Mouse (Mus musculus) kidney, postnatal 4 days (tissue): ENCODE results near the gene Eef1akmt3.
A peak's percentile ranks its signal among the peaks of the same experiment; 100 is the strongest.
"Not testable (repeated sequence)": the region's sequence is repeated elsewhere in the genome, so short reads cannot be mapped to it uniquely, and the experiment has no call there.

Experiments
- DNase-seq, 2 experiments: peaks; one replicate each; pipeline ENCODE4 v3.0.0; 2021; ENCODE audit warnings: mixed read lengths in 2 of 2

Gene Eef1akmt3

DNA sequence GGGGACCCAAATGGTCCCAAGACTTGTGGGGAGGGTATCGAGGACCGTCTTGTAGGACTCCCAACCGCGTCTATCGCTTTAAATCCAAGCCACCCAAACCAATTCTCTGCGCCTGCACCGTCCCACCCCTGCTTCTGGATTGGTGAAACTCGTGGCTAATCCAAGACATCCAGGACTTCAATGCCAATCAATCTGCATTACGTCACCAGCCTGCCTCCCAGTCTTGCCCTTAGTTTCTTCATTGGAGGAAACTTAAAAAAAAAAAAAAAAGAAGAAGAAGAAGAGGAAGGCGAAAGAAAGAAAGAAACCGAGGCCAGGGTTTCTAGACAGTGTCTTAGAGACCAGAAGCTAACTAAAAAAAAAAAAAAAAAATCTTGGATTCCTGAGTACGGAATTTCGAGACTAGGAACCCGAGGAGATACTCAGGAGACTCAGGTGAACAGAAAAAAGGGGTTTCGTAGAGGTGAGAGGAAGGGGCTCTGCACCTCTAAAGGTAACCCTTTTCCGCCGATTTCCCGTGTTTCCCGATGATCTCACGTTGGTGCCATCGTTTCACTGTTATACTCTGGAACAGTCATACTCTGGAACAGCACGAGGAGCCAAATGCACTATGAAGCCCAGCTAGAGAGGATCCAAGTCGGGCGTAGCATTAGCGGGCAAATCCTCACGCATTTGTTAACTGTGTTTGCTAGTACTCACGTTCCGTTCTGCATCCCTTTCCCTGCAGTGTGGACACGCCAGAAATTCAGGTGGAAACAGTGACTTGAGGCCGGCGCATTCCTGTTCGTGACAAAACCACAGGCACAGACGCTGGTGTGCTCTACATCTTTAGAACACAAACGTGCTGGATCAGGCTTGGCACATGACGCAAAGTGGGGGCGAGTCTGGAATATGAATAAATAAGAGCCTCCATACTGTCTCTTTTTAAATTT lies 29.1 kb upstream of the Eef1akmt3 start, which contains the start of gene Tspan31:
Gene Tspan31, minus strand, starts transcription at position 75 of the 932 bp plus-strand sequence.
- peak; percentile 88 to 93 for DNase-seq

DNA sequence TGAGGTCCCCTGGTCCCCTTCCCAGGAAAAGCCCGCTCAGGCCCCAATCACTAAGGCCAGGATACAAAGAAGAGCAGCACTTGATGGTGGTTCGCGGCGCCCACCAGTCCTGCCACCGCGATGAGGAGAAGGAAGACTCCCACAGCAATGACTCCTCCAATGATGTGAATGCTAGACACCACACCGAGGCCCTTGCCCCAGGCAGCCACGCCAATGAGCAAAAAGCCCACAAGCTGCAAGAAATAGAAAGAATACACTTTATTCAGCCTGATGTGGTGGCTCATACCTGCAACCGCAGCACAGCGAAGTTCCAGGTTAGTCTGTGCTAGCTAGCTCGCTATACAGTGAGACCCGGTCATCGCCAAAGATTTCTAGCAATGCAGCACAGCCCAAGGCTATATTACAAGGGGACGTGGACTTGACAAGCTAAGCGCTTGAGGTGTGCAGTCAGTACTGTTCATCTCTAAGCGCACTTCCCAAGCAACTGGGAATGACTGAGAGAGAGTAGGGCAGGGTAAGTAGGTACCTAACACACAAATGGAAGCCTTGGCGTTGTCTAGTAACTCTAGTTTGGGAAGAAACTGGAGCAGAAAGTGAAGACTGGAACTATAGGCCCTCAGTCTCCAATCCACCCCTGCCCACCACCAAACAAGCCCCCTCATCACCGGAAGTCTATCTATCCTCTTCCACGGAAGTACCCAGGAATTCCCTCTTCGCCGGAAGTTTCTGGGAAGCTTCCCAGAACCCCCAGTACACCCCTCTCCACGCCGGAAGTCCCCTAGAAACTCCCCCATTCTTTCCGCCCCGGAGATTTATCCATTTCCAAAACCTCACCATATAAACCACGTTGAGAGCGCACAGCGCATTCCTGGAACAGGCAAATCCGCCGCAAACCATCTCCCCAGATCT lies 28.2 kb upstream of the Eef1akmt3 start:
- no peak for DNase-seq

DNA sequence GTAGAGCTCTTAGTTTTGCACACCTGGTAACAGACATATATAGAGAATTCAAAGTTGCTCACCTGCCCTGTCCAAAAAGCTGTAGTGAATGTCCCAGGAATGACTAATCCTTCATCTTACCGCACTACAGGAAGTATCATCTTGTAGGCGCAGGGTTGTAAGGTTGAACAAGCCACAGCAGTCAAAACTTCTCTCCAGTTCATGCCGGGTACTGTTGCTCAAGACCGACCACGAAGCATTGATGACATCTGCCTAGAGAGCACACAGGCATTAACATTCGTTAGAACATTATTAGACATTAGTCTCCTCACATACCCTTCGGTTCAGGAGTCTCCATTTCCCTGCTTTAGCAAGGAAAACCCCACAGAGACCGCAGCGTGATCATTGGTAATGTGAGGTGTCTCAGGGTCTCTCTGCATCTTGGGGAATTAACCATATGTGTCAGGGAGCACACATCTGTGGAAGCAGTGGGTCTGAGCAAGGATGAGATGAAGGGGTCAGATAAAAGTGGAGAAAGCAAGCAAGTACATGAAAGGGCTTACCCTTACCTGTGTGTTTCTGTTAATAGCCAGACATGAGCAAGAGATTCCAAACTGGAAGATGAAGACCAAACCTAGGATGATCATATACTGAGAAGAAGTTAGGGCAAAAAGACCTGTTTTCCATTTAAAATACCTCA lies 27.2 kb upstream of the Eef1akmt3 start:
- DNase-seq = no peak

DNA sequence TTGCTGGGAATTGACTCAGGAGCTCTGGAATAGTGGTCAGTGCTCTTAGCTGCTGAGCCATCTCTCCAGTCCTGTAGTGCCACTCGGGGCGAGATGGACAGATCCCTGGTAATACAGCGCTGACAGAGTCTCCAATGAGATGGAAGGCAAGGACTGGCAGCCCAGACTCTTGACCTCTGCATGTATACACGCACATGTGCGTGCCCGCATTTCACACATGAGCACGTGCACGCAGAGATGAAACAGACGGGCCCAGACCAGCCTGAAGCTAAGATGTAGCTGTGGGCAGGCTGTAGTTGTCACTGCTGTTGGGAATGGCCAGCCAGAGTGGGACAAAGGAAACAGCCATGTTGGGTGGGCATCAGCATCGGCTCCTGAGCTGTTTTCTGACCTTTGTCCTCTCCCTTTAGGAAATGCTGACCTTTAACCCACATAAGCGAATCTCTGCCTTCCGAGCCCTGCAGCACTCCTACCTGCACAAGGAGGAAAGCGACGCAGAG lies 25.3 kb upstream of the Eef1akmt3 start:
- no peak for DNase-seq

DNA sequence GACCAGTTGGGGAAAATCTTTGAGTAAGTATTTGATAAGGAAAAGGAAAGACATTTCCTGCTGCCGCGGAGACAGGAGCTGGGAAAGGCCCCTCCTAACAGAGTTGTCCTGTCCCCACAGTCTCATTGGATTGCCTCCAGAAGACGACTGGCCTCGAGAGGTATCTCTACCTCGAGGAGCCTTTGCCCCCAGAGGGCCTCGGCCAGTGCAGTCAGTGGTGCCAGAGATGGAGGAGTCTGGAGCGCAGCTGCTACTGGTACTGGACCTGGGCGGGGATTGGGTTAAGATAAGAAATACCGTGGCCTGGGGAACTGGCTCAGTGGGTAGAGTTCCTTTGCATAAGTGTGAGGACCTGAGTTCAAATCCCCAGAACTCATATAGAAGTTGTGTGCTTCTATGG lies 24.7 kb upstream of the Eef1akmt3 start:
- DNase-seq = no peak

DNA sequence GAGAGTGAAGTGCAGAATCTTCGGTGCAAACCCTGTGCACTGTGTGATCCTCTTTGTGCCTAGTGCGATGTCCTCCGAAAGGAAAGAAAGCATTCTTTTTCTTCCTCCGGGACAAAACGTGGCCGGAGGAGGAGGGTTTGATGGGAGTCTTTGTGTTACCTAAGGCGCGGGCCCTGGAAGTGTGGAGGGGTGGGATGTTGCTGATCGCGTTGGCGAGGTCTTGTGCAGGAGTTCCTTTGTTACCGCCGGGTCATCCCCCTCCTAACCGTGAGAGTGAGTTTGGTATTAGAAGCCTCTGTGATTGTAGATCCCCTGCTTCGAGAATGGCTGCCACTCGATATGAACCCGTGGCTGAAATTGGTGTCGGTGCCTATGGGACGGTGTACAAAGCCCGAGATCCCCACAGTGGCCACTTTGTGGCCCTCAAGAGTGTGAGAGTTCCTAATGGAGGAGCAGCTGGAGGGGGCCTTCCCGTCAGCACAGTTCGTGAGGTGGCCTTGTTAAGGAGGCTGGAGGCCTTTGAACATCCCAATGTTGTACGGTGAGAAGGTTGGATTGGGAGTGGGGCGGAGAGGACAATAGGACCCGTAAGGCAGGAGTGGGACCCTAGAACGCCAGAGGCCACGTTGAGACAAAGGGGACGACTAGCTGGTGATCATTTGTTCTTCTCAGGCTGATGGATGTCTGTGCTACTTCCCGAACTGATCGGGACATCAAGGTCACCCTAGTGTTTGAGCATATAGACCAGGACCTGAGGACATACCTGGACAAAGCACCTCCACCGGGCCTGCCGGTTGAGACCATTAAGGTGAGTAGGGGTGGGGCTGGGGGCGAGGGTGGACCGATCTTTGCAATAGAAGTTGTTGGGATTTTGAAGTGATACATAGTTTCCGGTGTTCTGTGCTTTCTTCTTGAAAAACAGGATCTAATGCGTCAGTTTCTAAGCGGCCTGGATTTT lies 22.9 kb upstream of the Eef1akmt3 start:
- DNase-seq = no peak

DNA sequence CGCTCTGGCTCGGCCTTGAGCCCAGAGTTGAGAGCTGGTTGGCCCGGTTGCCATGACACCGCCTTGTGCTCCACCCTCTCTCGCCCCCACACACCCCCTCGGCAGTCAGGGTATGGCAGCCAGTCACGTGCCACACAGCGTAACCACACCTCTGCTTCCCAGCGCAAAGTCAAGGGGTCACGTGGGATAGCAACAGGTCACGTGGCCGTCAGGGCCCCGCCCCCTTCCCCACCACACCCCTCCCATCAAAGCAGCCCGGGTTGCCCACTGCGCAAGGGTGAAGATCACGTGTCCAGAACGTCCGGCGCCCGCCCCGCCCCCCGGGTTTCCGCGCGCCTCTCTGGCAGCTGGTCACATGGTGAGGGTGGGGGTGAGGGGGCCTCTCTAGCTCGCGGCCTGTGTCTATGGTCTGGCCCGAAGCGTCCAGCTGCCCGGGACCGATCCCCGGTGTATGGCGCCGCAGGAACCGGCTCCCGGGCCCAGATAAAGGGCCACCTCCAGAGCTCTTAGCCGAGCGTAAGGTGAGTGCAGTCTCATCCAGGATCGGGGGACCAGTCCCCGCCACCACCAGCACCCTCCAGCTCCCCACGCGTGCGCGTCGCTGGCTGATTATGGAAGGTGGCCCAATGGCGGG lies 22.0 kb upstream of the Eef1akmt3 start, which contains the start of gene Cdk4:
Gene Cdk4, plus strand, starts transcription at position 296 of the 634 bp plus-strand sequence.
- peak; percentile 99 to 100 for DNase-seq

DNA sequence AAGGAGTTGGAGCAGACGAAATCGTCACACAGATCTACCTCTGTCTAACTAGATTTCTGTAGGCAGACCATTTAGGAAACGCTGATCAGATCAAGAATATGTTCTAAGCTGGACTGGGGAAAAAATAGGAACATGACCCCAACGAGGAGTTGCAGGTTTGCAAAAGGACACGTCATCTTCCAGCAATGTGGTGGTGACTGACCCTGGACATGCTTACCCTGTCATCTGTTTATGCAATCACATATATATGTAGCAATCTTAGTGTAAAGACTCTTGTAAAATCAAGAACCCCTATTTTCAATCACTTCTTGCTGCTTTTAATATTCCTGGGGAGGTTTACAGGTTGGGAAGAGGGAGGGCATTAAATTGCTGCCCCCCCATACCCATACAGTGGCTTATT lies 21.2 kb upstream of the Eef1akmt3 start:
- no peak for DNase-seq

DNA sequence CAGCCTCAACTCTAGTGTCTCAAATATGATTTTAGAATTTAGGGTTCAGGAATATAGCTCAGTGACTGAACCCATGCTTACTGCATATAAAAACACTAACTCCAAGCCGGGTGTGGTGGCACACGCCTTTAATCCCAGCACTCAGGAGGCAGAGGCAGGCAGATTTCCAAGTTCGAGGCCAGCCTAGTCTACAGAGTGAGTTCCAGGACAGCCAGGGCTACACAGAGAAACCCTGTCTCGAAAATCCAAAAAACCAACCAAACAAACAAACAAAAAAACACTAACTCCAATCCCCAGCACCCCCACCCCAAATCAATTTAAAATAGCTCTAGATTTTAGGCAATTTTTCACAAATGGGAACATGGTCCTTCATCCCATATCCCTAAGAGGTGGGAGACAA lies 20.8 kb upstream of the Eef1akmt3 start:
- DNase-seq = not testable (repeated sequence)

DNA sequence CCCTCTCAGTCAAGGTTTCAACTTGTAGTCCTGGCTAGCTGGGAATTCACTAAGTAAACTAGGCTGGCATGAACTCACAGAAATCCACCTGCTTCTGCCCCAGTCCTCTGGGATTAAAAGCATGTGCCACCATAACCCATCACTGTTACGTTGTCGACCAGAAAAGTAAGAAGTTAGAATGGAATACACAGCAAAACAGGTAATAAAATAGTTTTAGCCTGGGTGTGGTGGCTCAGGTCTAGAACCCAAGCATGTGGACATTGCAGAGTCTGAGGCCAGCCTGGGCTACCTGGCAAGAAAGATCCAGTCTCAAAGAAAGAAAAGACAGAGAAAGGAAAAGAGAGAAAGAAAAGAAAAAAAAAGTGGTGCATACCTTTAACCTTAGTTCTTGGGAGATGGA lies 20.2 kb upstream of the Eef1akmt3 start:
- no peak for DNase-seq

DNA sequence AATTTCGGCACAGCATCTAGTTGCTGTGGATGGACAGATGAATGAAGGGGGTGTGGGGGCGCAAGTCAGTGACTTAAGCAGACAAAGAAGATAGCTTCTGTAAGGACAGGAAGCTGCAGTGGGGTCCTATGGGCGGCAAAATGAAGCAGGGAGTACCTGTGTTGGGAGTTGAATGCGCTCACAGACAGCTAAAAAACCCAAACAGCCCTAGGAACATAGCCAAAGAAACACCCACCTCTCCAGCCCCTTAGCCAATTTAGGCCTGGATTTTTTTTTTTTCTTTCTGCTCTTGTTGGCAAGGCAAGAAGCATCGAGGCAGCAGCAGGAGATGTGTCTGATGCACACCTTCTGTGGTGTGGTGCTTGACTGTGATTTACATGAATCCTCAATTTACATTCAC lies 19.8 kb upstream of the Eef1akmt3 start:
- no peak for DNase-seq

DNA sequence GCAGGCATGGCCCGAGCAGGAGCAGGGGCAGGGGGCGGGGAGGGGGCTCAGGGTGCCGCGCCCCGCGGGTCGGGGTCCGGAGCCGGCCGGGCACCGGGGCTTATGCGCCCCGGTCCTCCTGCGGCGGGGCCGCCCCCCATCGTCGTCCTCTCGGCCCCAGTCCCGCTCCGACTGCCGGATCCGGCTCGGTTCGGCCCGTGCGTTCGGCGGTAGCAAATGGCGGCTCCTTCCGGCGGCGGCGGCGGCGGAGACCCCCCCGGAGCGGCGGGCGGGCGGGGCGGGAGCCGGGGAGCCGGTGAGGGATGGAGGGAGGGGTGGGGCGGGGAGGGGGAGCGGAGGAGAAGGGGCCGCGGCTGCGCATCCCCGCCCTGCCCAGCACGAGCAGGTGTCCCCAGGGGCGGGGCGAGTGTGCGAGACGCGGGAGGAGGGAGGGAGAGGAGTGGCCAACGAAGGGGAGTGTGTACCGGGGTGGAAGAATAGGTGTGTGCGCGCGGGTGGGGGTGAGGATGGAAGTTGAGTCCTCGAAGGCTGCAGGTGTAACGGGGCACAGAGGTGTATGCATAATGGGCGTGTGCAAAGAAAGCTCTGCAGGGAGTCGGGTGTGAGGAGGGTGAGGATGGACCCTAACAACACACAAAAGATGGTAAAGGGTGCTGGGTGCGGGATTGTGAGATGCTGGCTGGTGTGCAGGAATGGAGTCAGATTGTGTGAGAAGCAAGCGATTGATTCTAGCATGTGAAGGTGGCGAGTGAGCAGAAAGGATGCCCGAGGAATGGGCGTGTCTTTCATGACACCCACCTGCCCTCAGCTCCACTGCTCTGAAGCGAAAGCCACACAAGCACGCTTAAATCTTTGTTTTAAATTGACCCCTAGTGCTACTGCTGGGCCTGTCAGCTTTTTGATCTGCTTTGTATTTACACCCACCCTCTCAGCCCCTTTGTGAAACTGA lies 18.9 kb upstream of the Eef1akmt3 start, which contains the start of gene March9:
Gene March9, minus strand, starts transcription at position 217 of the 949 bp plus-strand sequence.
- DNase-seq = peak; percentile 79 to 86

DNA sequence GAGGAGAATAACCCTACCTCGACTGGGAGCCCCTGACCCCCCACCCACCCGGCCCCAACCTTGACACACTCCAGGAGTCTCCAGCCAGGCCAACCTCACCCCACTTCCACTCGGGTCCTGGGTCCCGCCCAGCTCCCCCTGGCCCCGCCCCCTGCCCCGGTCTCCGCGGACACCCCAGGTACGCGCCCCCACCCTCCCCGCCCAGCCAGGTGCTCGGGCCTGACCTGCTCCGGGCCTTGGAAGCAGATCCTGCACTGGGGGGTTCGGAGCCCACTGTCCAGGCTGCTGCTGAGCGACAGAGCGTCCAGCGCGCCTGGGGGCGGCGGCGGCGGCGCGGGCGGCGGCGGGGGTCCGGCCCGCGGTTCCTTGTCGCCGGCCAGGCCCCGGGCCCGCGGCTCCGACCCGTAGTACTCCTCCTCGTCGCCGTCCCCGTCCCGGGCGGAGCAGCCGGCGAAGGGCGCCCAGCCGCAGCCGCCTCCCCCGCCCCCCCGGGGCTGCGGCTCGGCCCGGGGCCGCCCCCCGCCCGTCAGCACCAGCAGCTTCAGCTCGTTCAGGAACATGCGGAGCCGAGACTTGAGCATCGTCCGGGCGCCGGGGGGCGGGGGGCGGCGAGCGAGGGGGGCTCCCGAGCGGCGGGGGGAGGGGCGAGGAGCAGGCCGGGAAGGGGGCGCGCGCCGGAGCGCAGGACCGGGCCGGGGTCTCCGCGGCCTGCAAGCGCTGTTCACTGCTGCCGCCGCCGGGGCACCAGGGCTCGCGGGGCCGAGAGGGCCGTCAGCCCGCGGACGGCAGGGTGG lies 18.1 kb upstream of the Eef1akmt3 start:
- DNase-seq = peak; percentile 41 to 62

DNA sequence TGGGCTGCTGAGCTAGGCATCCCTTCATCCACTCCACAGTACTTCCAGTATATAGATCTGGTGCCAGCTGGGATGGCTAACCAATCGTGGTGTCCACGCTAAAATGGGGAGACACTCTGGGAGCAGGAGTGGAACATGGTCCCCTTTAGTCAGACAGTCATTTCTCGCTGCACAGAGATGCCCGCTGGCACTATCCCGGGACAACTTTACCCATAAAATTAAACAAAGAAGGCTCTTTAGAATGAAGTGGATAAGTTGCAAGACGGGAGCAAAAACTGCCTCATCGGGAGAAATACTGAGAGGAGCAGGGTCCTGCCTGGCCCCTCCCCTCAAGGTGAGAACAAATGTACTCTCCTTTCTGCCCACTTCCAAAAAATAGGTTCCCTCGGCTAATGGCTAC lies 17.4 kb upstream of the Eef1akmt3 start:
- DNase-seq = no peak

DNA sequence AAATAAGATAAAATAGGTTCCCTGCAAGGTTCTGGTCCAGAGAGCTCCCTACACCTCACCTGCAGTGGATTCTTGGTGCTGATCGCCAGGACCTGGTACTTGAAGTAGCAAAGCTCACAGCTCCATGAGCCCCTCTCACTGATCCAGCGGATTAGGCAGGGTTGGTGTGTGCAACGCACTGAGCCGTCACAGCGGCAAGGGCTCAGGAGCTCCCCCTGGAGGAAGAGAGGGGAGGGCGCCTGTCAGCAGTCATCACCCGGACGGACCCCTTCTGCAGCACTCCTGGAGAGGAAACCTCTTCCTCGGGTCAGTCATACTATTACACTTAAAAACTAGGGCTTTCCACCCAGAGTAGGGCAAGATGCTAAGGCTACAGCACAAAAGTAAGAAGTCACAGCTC lies 16.8 kb upstream of the Eef1akmt3 start:
- DNase-seq = peak; percentile 89 to 90

DNA sequence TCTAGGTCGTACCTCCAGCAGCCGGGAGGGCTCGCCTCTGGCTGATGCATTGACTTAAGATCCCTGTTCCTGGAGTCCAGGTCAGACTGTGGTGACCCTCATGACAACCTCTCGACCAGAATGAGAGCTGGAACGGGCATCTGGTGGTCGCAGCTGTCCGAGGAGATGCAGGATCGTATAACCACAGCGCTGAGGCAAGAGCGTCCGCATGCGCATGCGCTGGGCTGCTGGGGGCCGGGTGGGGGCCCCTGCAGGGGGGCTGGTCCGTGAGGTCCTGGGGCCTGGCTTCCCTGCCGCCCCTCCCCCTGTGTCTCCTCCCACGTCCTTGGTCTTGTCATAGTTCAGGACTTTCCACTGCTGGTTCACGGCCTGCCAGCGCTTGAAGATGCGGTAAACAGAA lies 15.2 kb upstream of the Eef1akmt3 start:
- DNase-seq = no peak

DNA sequence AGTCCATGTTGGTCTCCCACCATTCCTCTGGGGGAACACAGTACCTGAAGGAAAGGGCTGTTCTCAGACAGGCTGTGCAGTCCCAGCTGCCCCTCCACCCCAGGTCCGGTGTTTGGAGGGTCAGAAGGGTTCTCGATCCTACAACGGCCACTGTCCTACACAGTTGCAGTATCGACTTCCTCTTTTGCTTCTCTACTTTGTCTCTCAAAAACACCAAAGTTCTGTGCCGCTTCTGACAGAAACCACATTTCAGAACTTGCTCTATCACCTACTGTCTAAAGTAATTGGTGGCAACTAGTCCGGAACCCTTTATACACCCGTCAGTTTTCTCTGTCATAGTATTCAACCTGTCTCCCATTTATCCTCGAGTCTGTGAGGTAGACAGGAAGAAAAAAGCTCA lies 14.1 kb upstream of the Eef1akmt3 start:
- no peak for DNase-seq

DNA sequence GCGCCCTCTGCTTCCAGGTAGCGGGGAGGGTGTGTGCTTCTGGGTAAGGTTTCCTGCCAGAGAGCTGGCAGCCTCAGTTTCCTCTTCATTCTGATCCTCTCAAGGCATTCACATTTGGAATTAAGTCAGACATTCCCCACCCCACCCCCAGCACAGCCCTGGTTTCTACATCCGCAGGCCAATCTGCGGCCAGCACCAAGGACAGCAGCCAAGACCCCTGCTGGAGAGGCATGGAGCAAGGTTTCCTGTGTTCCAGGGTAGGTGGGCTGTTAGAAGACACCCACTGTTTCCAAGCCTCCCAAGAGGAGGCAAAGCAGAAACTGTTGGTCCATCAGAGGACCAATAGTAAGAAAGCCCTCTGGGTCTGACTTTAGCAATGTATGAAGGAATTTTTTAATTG lies 13.3 kb upstream of the Eef1akmt3 start:
- DNase-seq = peak; percentile 68 to 70

DNA sequence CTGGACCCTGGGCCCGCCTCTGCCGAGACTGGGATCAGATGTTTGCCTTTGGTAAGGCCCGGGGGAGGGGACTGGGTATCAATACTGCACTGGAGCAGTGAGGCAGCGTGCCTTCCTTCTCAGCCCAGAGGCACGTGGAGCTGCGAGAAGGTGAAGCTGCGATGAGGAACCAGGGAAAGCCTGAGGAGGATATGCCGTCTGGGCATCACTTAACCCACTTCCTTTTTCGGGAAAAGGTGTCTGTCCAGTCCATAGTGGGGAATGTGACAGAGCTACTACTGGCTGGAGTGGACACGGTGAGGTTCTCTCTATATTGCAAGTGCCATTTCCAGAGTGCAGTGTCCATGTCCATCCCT lies 8.8 kb upstream of the Eef1akmt3 start:
- no peak for DNase-seq
